Mouse (Mus musculus) spleen, adult 2 months (tissue): ENCODE results near the gene Lyve1. TPM values are rescaled to one million over a fixed set of nuclear protein-coding genes. Genes with fewer than 3 reads are reported as not detected.

Source experiments
- DNase-seq, 2 experiments: peaks; one replicate each; pipeline versions ENCODE4 v3.0.0 to v3.0.0-alpha.2; 2012 to 2021; ENCODE audit warnings: low spot score in 2 of 2, low read depth in 1 of 2
- H3K27ac ChIP-seq: fragments of 200-500 bp; 2 replicates; pipeline ENCODE4 v1.5.1; 2012; ENCODE audit warnings: low read length, inconsistent platforms; ENCODE audit not compliant: insufficient read depth
- H3K27me3 ChIP-seq: fragments of 200-500 bp; 2 replicates; pipeline ENCODE4 v1.6.1; 2012; ENCODE audit warnings: mild to moderate bottlenecking, moderate library complexity, low read length, inconsistent platforms; ENCODE audit not compliant: control insufficient read depth, insufficient read depth
- H3K36me3 ChIP-seq: fragments of 200-500 bp; 2 replicates; pipeline ENCODE4 v1.6.1; 2012; ENCODE audit warnings: mild to moderate bottlenecking, low read length, inconsistent platforms; ENCODE audit not compliant: control insufficient read depth, insufficient read depth
- H3K4me1 ChIP-seq: fragments of 200-500 bp; 2 replicates; pipeline ENCODE4 v1.6.1; 2011; ENCODE audit warnings: inconsistent platforms; ENCODE audit not compliant: control insufficient read depth, insufficient read depth, insufficient read length
- H3K4me3 ChIP-seq: fragments of 200-500 bp; 2 replicates; pipeline ENCODE4 v1.5.1; 2011; ENCODE audit warnings: mild to moderate bottlenecking, inconsistent platforms; ENCODE audit not compliant: insufficient read depth, insufficient read length; ENCODE audit errors: extremely low read depth
- CTCF ChIP-seq: fragments of 200-500 bp; IDR thresholded peaks from 2 replicates; pipeline ENCODE4 v1.5.1; 2011; ENCODE audit warnings: mild to moderate bottlenecking, inconsistent platforms; ENCODE audit not compliant: insufficient read depth, insufficient read length, insufficient replicate concordance; ENCODE audit errors: extremely low read depth
- POLR2A ChIP-seq: fragments of 200-500 bp; IDR thresholded peaks from 2 replicates; pipeline ENCODE4 v1.6.1; 2011; ENCODE audit warnings: low read depth, low read length, inconsistent platforms
- WGBS: fragments of 180-500 bp; shearing (Covaris S2); methylation state at CpG from one replicate; pipeline ENCODE4 v1.1.7; 2018; 5-methylcytosine and 5-hydroxymethylcytosine counted together
- polyA plus RNA-seq: library from polyadenylated mRNA; depleted of rRNA; stranded (reverse); fragments of >200 nt; gene quantifications from 2 replicates; pipeline ENCODE4 v1.2.3, GENCODE M21; 2012

Gene Lyve1
- polyA plus RNA-seq, 1 experiment = 0.49 TPM

- no peak overlapping the region for H3K27ac ChIP-seq
- peaks cover 13% of the 10 kb centered on the region for H3K36me3 ChIP-seq
- WGBS = 93% methylated on average over 8 of the region's 8 CpGs
- no peak overlapping the region for H3K4me3 ChIP-seq
- H3K27me3 ChIP-seq = no peaks in the 10 kb centered on the region
- no peaks in the 10 kb centered on the region for H3K4me1 ChIP-seq
- no peak for DNase-seq
- no peak for TF ChIP-seq POLR2A
- TF ChIP-seq CTCF = no peak
These were observed 52.0 kb downstream of the Lyve1 start for GRCm38 (mm10) chr7:110810995-110811394.

GRCm38 (mm10) chr7:110809585-110810557 lies 53.2 kb downstream of the Lyve1 start:
- 94% methylated on average over 18 of the region's 18 CpGs for WGBS
- TF ChIP-seq CTCF = no peak
- no peak for TF ChIP-seq POLR2A
- Histone ChIP-seq H3K4me1 (no peaks in the 10 kb centered on the region), H3K27me3 (no peaks in the 10 kb centered on the region), H3K36me3 (peaks cover 11% of the 10 kb centered on the region), H3K27ac (no peak overlapping the region), H3K4me3 (no peak overlapping the region)
- no peak for DNase-seq

- no peak for DNase-seq
- no peak for TF ChIP-seq POLR2A
- 62% methylated on average over 3 of the region's 3 CpGs for WGBS
- no peak overlapping the region for H3K27ac ChIP-seq
- H3K27me3 ChIP-seq = no peaks in the 10 kb centered on the region
- H3K4me3 ChIP-seq = no peak overlapping the region
- H3K4me1 ChIP-seq = no peaks in the 10 kb centered on the region
- H3K36me3 ChIP-seq = peaks cover 18% of the 10 kb centered on the region
These were observed 54.1 kb downstream of the Lyve1 start for GRCm38 (mm10) chr7:110808962-110809361.

GRCm38 (mm10) chr7:110807460-110808030 lies 55.5 kb downstream of the Lyve1 start:
- no peak for TF ChIP-seq POLR2A
- no peak for TF ChIP-seq CTCF
- peaks cover 28% of the 10 kb centered on the region for H3K36me3 ChIP-seq
- 92% methylated on average over 13 of the region's 13 CpGs for WGBS
- H3K4me3 ChIP-seq = no peak overlapping the region
- no peaks in the 10 kb centered on the region for H3K27me3 ChIP-seq
- no peaks in the 10 kb centered on the region for H3K4me1 ChIP-seq
- H3K27ac ChIP-seq = no peak overlapping the region
- no peak for DNase-seq

- Histone ChIP-seq H3K27me3 (no peaks in the 10 kb centered on the region), H3K4me1 (no peaks in the 10 kb centered on the region), H3K4me3 (no peak overlapping the region), H3K36me3 (peaks cover 23% of the 10 kb centered on the region), H3K27ac (no peak overlapping the region)
- WGBS = 55% methylated on average over 3 of the region's 3 CpGs
- no peak for DNase-seq
- TF ChIP-seq POLR2A (no peak), CTCF (no peak)
These were observed 58.8 kb downstream of the Lyve1 start for GRCm38 (mm10) chr7:110804266-110804665.

- WGBS = 97% methylated on average over 10 of the region's 10 CpGs
These were observed 59.9 kb downstream of the Lyve1 start for GRCm38 (mm10) chr7:110803131-110803530.

More at GRCm38 (mm10) chr7:110803131-110803530, 59.9 kb downstream of the Lyve1 start:
- Histone ChIP-seq H3K4me3 (no peak overlapping the region), H3K4me1 (no peaks in the 10 kb centered on the region), H3K27me3 (no peaks in the 10 kb centered on the region), H3K36me3 (peaks cover 21% of the 10 kb centered on the region), H3K27ac (no peak overlapping the region)
- no peak for DNase-seq
- TF ChIP-seq CTCF = no peak
- no peak for TF ChIP-seq POLR2A
